Mouse (Mus musculus): ENCODE data around the gene Traf3ip3.

DNA sequence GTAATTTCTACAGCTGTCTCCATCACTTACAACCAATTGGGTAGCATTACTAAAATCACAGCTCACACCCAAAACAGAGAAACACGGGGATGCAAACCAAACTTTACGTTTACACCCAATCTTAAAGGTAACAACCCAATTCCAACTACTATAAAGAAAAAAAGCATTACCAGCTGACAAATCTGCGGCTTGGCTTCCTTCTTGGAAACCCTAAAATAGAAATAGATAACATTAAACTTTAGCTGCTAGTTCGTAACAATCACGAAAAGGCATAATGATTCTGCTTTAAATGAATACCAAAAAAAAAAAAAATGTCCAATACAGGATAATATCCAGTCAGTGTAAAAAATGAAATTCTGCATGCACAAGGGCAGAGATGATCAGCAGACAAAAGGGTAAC is 72.2 kb downstream of the Traf3ip3 start:
- TF ChIP-seq POLR2A (IDR thresholded peaks at IDR 0.05; ENCODE audit: borderline replicate concordance, extremely low read depth, insufficient read depth, insufficient read length, poor library complexity, severe bottlenecking) (no peak), CTCF (IDR thresholded peaks at IDR 0.05; ENCODE audit: borderline replicate concordance, extremely low read depth, insufficient read depth, insufficient read length) (no peak)

Measured in brain, embryonic 14.5 days (tissue).